Mouse (Mus musculus) testis, postnatal 10 days (tissue): Measurements from ENCODE around the gene Prkaca.
A peak's percentile ranks its signal among the peaks of the same experiment; 100 is the strongest.
"Not testable (repeated sequence)": the region's sequence is repeated elsewhere in the genome, so short reads cannot be mapped to it uniquely, and the experiment has no call there.

Experiments
- DNase-seq: peaks from one replicate; pipeline ENCODE4 v3.0.0; 2021; ENCODE audit warnings: low spot score

Prkaca gene

DNA sequence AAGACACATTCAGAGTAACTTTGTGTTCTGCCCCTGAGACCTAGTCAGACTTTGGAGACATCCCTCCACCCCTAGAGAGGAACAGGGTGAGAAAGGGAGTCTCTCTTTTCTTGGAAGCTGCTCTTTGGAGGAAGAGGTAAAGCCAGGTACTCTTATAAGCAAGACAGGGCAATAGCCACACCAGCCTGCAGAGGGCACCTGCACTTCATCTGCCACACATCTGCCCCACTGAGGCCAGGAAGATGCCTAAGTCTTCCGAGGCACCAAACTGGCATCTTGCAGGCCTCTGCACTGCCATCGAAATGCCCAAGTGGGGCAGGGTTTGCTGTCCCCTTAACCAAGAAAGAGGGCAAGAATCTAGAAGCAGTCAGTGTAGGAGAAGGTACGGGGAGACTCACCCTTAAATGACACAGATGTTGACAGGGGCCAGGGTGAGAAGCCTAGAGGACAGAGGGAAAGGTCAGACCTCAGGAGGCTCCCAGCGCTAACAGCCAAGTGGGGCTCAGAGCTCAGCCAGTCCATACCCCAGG, 3.4 kb downstream of the Prkaca start:
- peak; percentile 42 for DNase-seq

- peak; percentile 52 for DNase-seq
These were observed 4.1 kb downstream of the Prkaca start for GRCm38 (mm10) chr8:83976779-83977350.

- DNase-seq: peak; percentile 54
These were observed 4.9 kb downstream of the Prkaca start for GRCm38 (mm10) chr8:83977646-83978045.

DNA sequence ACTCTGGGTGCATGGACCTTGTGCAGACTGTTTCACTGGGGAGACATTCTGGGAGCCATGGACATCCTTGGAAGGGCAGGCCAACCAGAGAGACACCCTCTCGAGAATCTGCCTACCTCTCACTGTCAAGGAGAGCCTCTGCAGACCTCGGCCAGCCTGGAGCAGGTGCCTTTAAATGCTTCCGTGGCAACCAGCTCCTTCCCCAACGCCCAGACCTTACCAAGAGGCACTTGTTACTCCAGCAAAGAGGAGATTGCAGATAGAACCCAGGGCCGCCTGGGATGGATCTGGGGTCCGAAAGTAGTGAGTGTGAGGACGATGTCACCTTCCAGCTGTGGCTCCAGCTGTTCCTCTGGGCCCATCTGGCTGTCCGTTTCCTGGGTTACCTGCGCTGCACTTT, 5.4 kb downstream of the Prkaca start:
- DNase-seq: peak; percentile 40

- DNase-seq: peak; percentile 50
These were observed 7.5 kb downstream of the Prkaca start for GRCm38 (mm10) chr8:83980250-83980649.

DNA sequence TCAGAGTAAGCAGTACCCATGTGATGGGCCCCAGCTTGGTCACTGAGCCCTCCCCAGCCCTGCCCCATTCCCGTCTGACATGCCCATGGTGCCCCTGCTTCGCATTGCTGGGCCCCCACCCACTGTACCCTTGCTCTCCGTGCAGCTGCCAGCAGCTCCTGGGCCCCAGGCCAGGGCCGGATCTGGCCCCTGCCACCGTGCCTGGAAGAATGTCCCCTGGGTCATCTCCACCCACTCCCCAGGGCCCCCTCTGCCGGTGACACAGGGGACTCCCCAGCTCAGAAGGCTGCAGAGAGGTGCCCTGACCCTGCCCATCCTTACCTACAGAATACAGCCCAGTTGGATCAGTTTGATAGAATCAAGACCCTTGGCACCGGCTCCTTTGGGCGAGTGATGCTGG, 8.1 kb downstream of the Prkaca start:
- peak; percentile 44 for DNase-seq

GRCm38 (mm10) chr8:83981533-83981932, 8.7 kb downstream of the Prkaca start:
- no peak for DNase-seq

DNA sequence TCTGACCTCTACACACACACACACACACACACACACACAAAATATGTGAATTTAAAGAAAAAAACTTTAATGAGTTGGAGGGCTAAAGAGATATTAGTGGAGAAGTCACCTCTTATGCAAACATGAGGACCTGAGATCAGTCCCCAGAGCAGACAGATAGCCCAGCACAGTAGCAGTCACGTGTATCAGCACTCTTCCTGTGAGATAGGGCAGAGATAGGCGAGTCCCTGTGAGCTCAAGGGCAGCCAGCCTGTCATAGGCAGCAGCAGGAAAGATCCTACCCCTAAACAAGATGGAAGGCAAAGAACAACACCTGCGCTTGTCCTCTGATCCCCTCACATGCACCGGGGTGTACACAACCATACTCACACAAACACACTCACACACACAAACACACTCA, 9.7 kb downstream of the Prkaca start:
- DNase-seq: no peak

GRCm38 (mm10) chr8:83983222-83983621, 10.4 kb downstream of the Prkaca start:
- not testable (repeated sequence) for DNase-seq

- no peak for DNase-seq
These were observed 16.4 kb downstream of the Prkaca start for GRCm38 (mm10) chr8:83989243-83989642.

- DNase-seq: no peak
These were observed 17.4 kb downstream of the Prkaca start for GRCm38 (mm10) chr8:83990170-83990569.

GRCm38 (mm10) chr8:83992488-83992887, 19.7 kb downstream of the Prkaca start:
- DNase-seq: no peak

DNA sequence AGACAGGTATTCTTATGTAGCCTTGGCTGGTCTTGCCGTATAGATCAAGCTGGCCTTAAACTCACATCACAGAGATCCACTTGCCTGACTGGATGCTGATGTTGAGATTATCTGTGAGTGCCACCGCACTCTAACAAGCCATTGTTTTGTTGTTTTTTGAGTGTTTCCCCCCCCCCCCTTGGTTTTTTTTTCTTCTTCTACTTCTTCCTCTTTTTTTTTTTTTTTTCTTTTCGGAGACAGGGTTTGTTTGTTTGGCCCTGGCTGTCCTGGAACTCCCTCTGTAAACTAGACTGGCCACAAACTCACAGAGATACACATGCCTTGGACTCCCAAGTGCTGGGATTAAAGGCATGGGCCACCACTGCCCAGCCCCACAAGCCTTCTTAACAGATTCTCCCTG, 21.2 kb downstream of the Prkaca start:
- no peak for DNase-seq

- DNase-seq: peak; percentile 58
These were observed 23.2 kb downstream of the Prkaca start for GRCm38 (mm10) chr8:83995973-83996372.

- DNase-seq: peak; percentile 94
These were observed 24.0 kb downstream of the Prkaca start for GRCm38 (mm10) chr8:83996567-83997505.

GRCm38 (mm10) chr8:83997511-83998141, 24.8 kb downstream of the Prkaca start, which contains the start of gene Samd1:
Gene Samd1 (plus strand): TSS chr8:83997672.
- peak; percentile 77 for DNase-seq

DNA sequence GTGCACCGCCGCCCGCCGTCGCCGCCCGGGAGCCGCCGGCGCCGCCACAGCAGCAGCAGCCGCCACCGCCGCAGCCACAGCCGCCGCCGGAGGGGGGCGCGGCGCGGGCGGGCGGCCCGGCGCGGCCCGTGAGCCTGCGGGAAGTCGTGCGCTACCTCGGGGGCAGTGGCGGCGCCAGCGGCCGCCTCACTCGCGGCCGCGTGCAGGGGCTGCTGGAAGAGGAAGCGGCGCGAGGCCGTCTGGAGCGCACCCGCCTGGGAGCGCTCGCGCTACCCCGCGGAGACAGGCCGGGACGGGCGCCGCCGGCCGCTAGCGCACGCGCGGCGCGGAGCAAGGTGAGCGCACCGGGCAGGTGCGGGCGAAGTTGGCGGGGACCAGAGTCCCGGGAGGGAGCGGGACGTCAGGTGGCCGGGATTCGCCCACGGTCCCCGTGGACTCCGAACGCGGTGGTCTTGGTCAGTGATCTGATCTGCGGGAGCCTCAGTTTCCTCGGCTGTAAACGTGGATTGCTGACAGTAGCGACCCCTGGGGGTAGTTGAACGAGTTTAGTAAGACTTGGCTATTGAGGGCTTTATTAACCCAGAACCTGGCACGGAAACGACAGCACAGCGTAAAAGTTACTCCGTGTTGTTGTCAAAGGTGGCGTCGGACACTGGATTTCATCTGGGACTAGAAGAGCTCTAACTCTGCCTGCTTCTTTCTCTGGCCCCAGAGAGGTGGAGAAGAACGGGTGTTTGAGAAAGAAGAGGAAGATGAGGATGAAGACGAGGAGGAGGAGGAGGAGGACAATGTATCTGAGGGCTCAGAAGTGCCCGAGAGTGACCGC, 25.7 kb downstream of the Prkaca start:
- peak; percentile 71 for DNase-seq

GRCm38 (mm10) chr8:83999057-83999705, 26.4 kb downstream of the Prkaca start:
- no peak for DNase-seq

GRCm38 (mm10) chr8:83999825-84000224, 27.0 kb downstream of the Prkaca start:
- no peak for DNase-seq

GRCm38 (mm10) chr8:84001281-84002000, 28.6 kb downstream of the Prkaca start, which contains the start of gene 1700067K01Rik:
Gene 1700067K01Rik (plus strand): TSS chr8:84001502.
- no peak for DNase-seq
